Mouse (Mus musculus) heart, embryonic 15.5 days (tissue): Measurements from ENCODE around the gene Eif3b. TPM values are rescaled to one million over a fixed set of nuclear protein-coding genes. Genes with fewer than 3 reads are reported as not detected.
"Not testable (repeated sequence)": the region's sequence is repeated elsewhere in the genome, so short reads cannot be mapped to it uniquely, and the experiment has no call there.

Experiments used
- ATAC-seq: fragments of 200-750 bp; cut with Nextera tagmentation; replicated peaks from 2 replicates; pipeline ENCODE4 v1.8.0; 2017; ENCODE audit warnings: low read depth, moderate TSS enrichment; ENCODE audit not compliant: insufficient number of reproducible peaks, insufficient read depth, low FRiP score
- H3K27ac ChIP-seq: fragments of 300-500 bp; sonication (generic); 2 replicates; pipeline ENCODE4 v1.5.1; 2015; ENCODE audit warnings: mild to moderate bottlenecking, inconsistent platforms
- H3K27me3 ChIP-seq: fragments of 300-500 bp; sonication (generic); 2 replicates; pipeline ENCODE4 v1.6.1; 2015; ENCODE audit warnings: inconsistent platforms
- H3K36me3 ChIP-seq: fragments of 300-500 bp; sonication (generic); 2 replicates; pipeline ENCODE4 v1.6.1; 2015; ENCODE audit warnings: mild to moderate bottlenecking, inconsistent platforms
- H3K4me1 ChIP-seq: fragments of 300-500 bp; sonication (generic); replicated peaks from 2 replicates; pipeline ENCODE4 v1.6.1; 2015; ENCODE audit warnings: inconsistent platforms
- H3K4me2 ChIP-seq: fragments of 300-500 bp; sonication (generic); 2 replicates; pipeline ENCODE4 v1.6.1; 2015; ENCODE audit warnings: inconsistent platforms, mild to moderate bottlenecking, moderate library complexity
- H3K4me3 ChIP-seq: fragments of 300-500 bp; sonication (generic); 2 replicates; pipeline ENCODE4 v1.5.1; 2015; ENCODE audit warnings: mild to moderate bottlenecking, inconsistent platforms
- H3K9ac ChIP-seq: fragments of 300-500 bp; sonication (generic); 2 replicates; pipeline ENCODE4 v1.6.1; 2015; ENCODE audit warnings: mild to moderate bottlenecking, inconsistent platforms
- H3K9me3 ChIP-seq: fragments of 300-500 bp; sonication (generic); replicated peaks from 2 replicates; pipeline ENCODE4 v1.6.1; 2016; ENCODE audit warnings: inconsistent platforms
- WGBS: fragments of 180-500 bp; shearing (Covaris S2); methylation state at CpG from one replicate; pipeline ENCODE4 v1.1.7; 2015; ENCODE audit warnings: mixed read lengths; 5-methylcytosine and 5-hydroxymethylcytosine counted together
- polyA plus RNA-seq: library from polyadenylated mRNA; unstranded; fragments of >200 nt; fragmentation: Nextera tagmentation; extraction: Ambion mirVana; gene quantifications from 2 replicates; pipeline ENCODE4 v1.2.1, GENCODE M21; 2015

The Eif3b gene
- polyA plus RNA-seq, 1 experiment from 2014 or later = 68.9 TPM

DNA sequence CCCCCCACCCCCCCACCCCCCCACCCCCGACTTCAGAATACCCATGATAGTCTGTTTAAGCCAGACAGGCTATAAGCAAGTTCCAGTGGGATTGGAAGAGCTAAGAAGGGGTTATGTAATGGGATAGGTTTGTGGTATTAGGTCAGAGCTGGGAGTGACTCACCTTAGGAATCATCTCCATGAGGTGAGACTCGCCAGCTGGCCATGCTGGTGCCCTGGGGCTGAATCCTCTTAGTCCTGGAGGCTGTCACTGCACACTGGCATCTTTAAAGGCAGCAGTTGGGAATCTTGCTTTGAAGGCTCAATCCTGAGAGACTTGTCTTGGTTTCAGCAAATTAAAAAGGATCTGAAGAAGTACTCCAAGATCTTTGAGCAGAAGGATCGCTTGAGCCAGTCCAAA is 22.3 kb downstream of the Eif3b start:
- H3K9ac ChIP-seq = no peak overlapping the region
- 93% methylated on average over 2 of the region's 3 CpGs for WGBS
- peaks cover 8% of the 10 kb centered on the region for H3K4me1 ChIP-seq
- no peak for ATAC-seq
- no peak overlapping the region for H3K4me3 ChIP-seq
- no peak overlapping the region for H3K4me2 ChIP-seq
- H3K27ac ChIP-seq = no peak overlapping the region
- H3K9me3 ChIP-seq = no peaks in the 10 kb centered on the region
- H3K36me3 ChIP-seq = peaks cover 68% of the 10 kb centered on the region
- H3K27me3 ChIP-seq = no peaks in the 10 kb centered on the region

- Histone ChIP-seq H3K4me2 (no peak overlapping the region), H3K4me1 (peaks cover 8% of the 10 kb centered on the region), H3K27ac (0 out of 2 replicates have a peak overlapping the region, but pooled peaks have one; percentile 3), H3K27me3 (no peaks in the 10 kb centered on the region), H3K9me3 (no peaks in the 10 kb centered on the region), H3K36me3 (peaks cover 47% of the 10 kb centered on the region), H3K9ac (no peak overlapping the region), H3K4me3 (no peak overlapping the region)
- ATAC-seq = no peak
- 67% methylated on average over 4 of the region's 4 CpGs for WGBS
Observed at GRCm38 (mm10) chr5:140444012-140444411, 24.9 kb downstream of the Eif3b start.

- H3K4me2 ChIP-seq = no peak within 1 kb of the TSS
- no peak within 1 kb of the TSS for H3K4me3 ChIP-seq
- H3K27me3 ChIP-seq = no peaks in the 10 kb centered on the region
- H3K9ac ChIP-seq = no peak within 1 kb of the TSS
- ATAC-seq = no peak
- H3K9me3 ChIP-seq = no peaks in the 10 kb centered on the region
- peaks cover 8% of the 10 kb centered on the region for H3K4me1 ChIP-seq
- 88% methylated on average over 5 of the region's 5 CpGs for WGBS
- peak within 1 kb of the TSS; percentile 40; the same call in 1 of the 2 replicates for H3K27ac ChIP-seq
- peaks cover 38% of the 10 kb centered on the region for H3K36me3 ChIP-seq
Observed at GRCm38 (mm10) chr5:140445345-140445744, 26.2 kb downstream of the Eif3b start, which contains the start of gene Gm4869. Gene Gm4869, plus strand, starts transcription at chr5:140445645.

- peak overlapping the region; percentile 40; the same call in 1 of the 2 replicates for H3K27ac ChIP-seq
- H3K27me3 ChIP-seq = no peaks in the 10 kb centered on the region
- WGBS = 57% methylated on average over 7 of the region's 7 CpGs
- ATAC-seq = no peak
- no peak overlapping the region for H3K9ac ChIP-seq
- H3K9me3 ChIP-seq = no peaks in the 10 kb centered on the region
- H3K4me2 ChIP-seq = no peak overlapping the region
- H3K36me3 ChIP-seq = peaks cover 31% of the 10 kb centered on the region
- H3K4me1 ChIP-seq = peaks cover 8% of the 10 kb centered on the region
- no peak overlapping the region for H3K4me3 ChIP-seq
Observed at GRCm38 (mm10) chr5:140446054-140446453, 26.9 kb downstream of the Eif3b start.

DNA sequence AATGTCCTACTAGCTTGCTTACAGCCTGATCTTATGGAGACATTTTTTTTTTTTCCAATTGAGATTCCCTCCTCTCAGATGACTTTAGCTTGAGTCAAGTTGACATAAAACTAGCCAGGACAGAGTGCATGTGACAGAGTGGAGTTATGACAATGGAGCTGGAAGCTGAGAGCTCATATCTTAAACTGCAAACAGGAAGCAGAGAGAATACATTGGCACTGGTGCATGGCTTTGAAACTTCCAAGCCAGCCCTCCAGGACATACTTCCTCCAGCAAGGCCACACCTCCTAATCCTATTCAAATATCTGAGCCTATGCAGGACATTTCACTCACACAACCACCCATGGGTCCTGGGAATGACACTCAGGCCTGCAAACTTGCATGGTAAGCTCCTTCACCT is 35.4 kb downstream of the Eif3b start:
- Histone ChIP-seq H3K9ac (no peak overlapping the region), H3K9me3 (no peaks in the 10 kb centered on the region), H3K4me3 (no peak overlapping the region), H3K4me1 (peaks cover 6% of the 10 kb centered on the region; the same call in 1 of the 2 replicates), H3K27me3 (no peaks in the 10 kb centered on the region), H3K36me3 (no peaks in the 10 kb centered on the region), H3K4me2 (no peak overlapping the region), H3K27ac (peak overlapping the region; percentile 73)
- no peak; the same call in 1 of the 2 replicates for ATAC-seq

DNA sequence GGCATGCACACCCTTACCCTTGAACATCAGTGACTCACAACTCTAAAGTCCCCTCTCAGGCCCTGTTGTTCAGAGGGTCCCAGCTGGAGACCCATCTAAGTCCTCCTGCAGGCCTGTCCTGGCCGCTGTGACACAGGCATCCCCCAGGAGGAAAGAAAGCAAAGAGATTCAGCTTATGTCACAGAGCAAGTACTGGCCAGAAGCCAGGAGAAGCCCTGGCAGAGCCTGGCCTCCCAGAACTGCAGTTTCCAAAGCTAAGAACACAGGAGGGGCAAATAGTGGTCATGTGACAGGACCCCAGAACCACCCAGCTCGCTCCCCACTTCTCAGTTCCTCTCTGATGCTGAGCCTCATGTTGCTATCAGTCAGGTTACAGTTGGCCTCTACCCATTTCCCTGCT is 36.3 kb downstream of the Eif3b start:
- 54% methylated on average over 2 of the region's 2 CpGs for WGBS
- H3K4me2 ChIP-seq = no peak overlapping the region
- no peak overlapping the region for H3K9ac ChIP-seq

GRCm38 (mm10) chr5:140461476-140461875 is 42.3 kb downstream of the Eif3b start:
- H3K27me3 ChIP-seq = no peaks in the 10 kb centered on the region
- ATAC-seq = no peak

More for the DNA sequence above, 36.3 kb downstream of the Eif3b start:
- no peak overlapping the region for H3K27ac ChIP-seq
- H3K4me1 ChIP-seq = peaks cover 6% of the 10 kb centered on the region; the same call in 1 of the 2 replicates
- no peaks in the 10 kb centered on the region for H3K9me3 ChIP-seq
- no peak for ATAC-seq
- no peaks in the 10 kb centered on the region for H3K27me3 ChIP-seq
- H3K36me3 ChIP-seq = no peaks in the 10 kb centered on the region
- H3K4me3 ChIP-seq = no peak overlapping the region

DNA sequence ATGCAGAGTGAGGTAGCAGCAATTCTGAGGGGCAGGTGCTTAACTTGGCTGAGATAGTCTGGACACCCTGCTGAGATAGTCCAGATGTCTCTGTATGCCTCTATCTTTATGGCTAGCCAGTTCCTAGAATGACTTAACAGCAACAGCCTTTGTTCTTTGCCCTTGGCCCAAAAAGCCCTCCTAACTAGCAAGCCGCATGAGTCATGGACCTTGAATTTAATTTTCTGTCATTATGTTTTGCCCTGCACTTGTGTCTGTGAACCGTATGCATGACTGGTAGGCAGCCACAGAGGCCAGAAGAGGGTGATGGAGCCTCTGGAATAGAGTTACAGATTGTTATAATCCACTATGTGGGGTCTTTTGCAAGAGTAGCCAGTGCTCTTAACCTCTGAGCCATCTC is 44.0 kb downstream of the Eif3b start:
- not testable (repeated sequence) for ATAC-seq

More at GRCm38 (mm10) chr5:140461476-140461875, 42.3 kb downstream of the Eif3b start:
- Histone ChIP-seq H3K27ac (no peak overlapping the region), H3K4me3 (no peak overlapping the region), H3K36me3 (no peaks in the 10 kb centered on the region), H3K9me3 (peaks cover 4% of the 10 kb centered on the region; the same call in 1 of the 2 replicates), H3K9ac (no peak overlapping the region), H3K4me2 (no peak overlapping the region), H3K4me1 (no peaks in the 10 kb centered on the region)
- WGBS = 75% methylated on average over 3 of the region's 3 CpGs

DNA sequence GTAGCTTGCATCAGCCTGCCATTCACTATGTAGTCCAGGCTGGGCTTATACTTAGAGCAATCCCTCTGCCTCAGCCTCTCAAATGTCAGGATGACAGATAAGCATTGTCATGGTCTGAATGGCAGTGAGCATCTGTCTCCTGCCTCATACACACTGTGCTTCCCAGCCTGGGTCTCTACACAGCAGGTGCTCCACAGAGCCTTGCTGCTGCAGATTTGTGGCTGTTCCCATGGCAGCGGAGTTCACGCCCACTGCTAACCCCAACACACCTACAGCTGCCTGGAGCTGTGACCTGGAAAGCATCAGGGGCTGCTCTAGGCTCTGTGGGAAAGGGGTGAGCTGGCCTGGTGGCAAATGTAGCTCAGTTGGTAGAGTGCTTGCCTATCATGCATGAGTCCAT is 45.8 kb downstream of the Eif3b start:
- Histone ChIP-seq H3K36me3 (no peaks in the 10 kb centered on the region), H3K4me2 (no peak overlapping the region), H3K9me3 (peaks cover 4% of the 10 kb centered on the region; the same call in 1 of the 2 replicates), H3K4me1 (no peaks in the 10 kb centered on the region), H3K9ac (no peak overlapping the region), H3K27me3 (no peaks in the 10 kb centered on the region), H3K4me3 (no peak overlapping the region), H3K27ac (no peak overlapping the region)
- ATAC-seq = no peak
- WGBS = 77% methylated on average over 2 of the region's 2 CpGs

More for the DNA sequence above, 44.0 kb downstream of the Eif3b start:
- 70% methylated on average over 2 of the region's 2 CpGs for WGBS
- H3K4me1 ChIP-seq, H3K4me2 ChIP-seq, H3K36me3 ChIP-seq, H3K27ac ChIP-seq, H3K4me3 ChIP-seq, H3K27me3 ChIP-seq, H3K9me3 ChIP-seq, H3K9ac ChIP-seq: not testable (repeated sequence)

DNA sequence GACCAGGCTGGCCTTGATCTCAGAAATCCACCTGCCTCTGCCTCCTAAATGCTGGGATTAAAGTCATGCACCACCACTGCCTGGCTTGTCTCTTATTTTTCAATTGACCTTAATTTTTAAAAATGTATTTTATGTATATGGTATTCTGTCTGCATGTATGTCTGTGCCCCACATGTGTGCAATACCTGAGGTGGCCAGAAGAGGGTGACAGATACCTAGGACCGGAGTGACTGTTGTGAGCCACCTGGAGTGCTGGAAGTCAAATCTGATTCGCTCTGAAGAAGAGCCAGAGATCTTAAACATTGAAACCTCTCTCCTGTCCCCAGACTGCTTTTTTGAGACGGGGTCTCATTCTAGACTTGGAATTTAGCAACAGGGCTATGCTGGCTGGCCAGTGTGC is 53.2 kb downstream of the Eif3b start:
- 81% methylated on average over 3 of the region's 3 CpGs for WGBS
- Histone ChIP-seq H3K4me2 (no peak overlapping the region), H3K9ac (no peak overlapping the region), H3K27ac (no peak overlapping the region), H3K27me3 (no peaks in the 10 kb centered on the region), H3K4me3 (no peak overlapping the region), H3K9me3 (no peaks in the 10 kb centered on the region), H3K4me1 (no peaks in the 10 kb centered on the region), H3K36me3 (no peaks in the 10 kb centered on the region)
- no peak for ATAC-seq

DNA sequence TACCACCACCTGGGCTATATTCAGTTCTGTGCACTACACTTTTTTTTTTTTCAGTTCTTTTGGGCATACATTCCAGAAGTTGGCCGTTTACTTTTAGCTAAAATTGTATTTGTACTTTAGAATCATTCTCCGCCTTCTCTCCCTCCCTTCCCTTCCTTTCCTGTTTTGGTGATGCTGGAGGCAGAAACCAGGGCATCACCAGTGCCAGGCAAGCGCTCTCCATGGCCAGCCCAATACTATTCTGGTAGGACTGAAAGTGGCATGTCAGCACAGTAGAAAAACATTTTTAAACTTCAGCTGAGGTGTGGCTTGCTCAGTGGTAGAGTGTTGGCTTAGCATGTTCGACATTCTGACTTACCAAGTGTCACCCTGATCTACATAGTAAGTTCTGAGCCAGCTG is 62.3 kb downstream of the Eif3b start:
- H3K27me3 ChIP-seq = peaks cover 8% of the 10 kb centered on the region
- H3K4me3 ChIP-seq = no peak overlapping the region
- H3K36me3 ChIP-seq = no peaks in the 10 kb centered on the region
- no peak for ATAC-seq
- H3K9ac ChIP-seq = no peak overlapping the region
- no peak overlapping the region for H3K4me2 ChIP-seq
- WGBS = 72% methylated on average over 4 of the region's 4 CpGs
- H3K4me1 ChIP-seq = no peaks in the 10 kb centered on the region
- no peak overlapping the region for H3K27ac ChIP-seq
- H3K9me3 ChIP-seq = no peaks in the 10 kb centered on the region

DNA sequence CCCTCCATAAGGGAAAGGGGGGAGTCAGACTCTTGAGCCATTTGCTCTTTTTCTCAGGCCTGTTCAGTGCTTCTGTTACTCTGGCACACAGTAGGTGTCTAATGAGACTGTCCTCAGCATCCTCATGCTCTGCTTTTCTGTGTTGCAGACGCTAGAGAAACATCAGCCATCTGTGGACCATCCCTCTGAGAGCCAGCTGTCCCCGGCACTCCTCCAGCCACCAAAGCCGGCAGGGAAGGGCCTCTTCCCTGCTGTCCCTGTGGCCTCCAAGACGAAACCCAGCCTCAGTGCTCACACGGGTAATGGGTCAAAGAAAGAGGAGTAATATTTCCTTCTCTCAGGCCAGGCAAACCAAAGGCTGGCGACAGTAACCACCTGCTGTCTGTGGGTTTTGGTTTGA is 72.0 kb downstream of the Eif3b start:
- WGBS = 62% methylated on average over 6 of the region's 6 CpGs
- Histone ChIP-seq H3K9me3 (no peaks in the 10 kb centered on the region), H3K36me3 (no peaks in the 10 kb centered on the region), H3K27ac (no peak overlapping the region), H3K4me2 (no peak overlapping the region), H3K4me3 (no peak overlapping the region), H3K9ac (no peak overlapping the region), H3K27me3 (peaks cover 19% of the 10 kb centered on the region), H3K4me1 (no peaks in the 10 kb centered on the region)
- ATAC-seq = no peak
